Mouse (Mus musculus) lung, adult 2 months (tissue): ENCODE measurements around the gene Mmp17.

Experiments
- CTCF ChIP-seq: fragments of 200-500 bp; IDR thresholded peaks from 2 replicates; pipeline ENCODE4 v1.5.1; 2011; ENCODE audit warnings: mild to moderate bottlenecking, low read length, control low read depth; ENCODE audit not compliant: insufficient read depth
- POLR2A ChIP-seq: fragments of 200-500 bp; IDR thresholded peaks from 2 replicates; pipeline ENCODE4 v1.6.1; 2011; ENCODE audit warnings: low read depth, mild to moderate bottlenecking, control low read depth, low read length, borderline replicate concordance; ENCODE audit errors: extremely low read depth

- TF ChIP-seq CTCF (no peak), POLR2A (no peak)
Measured at GRCm38 (mm10) chr5:129550790-129551189, 33.2 kb upstream of the Mmp17 start.
